Mouse (Mus musculus) spleen, postnatal 14 days (tissue): Measurements from ENCODE around the gene Pik3r2.

ENCODE experiments used
- DNase-seq, 2 experiments: peaks; one replicate each; pipeline ENCODE4 v3.0.0; 2021 to 2022; ENCODE audit warnings: low spot score in 2 of 2

Pik3r2 gene

GRCm38 (mm10) chr8:70773410-70773809 lies 3.1 kb downstream of the Pik3r2 start:
- DNase-seq, result no peak

DNA sequence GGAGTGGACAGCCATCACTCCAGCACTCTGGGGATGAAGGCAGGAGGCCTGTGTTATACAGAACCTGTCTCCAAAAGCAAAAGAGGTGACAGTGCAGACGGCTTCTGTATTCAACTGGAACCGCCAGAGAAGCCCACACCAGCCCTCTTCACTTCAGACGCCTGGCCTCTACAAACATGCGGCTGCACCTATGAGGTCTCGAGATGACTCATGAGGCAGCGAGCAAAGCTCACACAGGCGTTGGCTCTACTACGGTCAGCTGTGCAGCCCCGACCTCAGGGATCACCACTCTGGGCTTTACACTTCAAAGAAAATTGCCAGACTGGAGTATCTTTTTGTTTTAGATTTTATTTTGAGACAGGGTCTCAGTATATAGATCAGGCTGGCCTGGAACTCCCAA lies 3.6 kb downstream of the Pik3r2 start:
- DNase-seq, result no peak

GRCm38 (mm10) chr8:70772075-70772474 lies 4.4 kb downstream of the Pik3r2 start:
- no peak for DNase-seq

DNA sequence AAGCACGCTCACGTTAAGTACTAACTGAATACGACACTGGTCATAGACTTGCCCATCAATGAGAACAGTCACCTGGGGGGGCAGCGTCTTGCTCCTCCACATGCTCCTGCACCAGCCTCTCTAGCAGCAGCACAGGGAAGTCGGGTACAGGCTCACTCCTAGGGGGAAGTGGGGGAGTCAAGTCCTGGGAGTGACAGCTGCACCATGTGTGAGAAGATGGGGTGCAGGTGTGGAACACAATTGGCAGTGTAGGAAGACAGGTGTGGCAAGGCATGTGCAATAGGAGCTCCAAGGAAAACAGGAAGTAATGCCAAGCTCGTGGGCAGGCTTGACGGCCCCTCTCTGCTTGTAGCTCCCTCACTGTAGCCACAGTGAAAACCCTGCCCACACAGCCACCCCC lies 5.3 kb downstream of the Pik3r2 start:
- no peak for DNase-seq

DNA sequence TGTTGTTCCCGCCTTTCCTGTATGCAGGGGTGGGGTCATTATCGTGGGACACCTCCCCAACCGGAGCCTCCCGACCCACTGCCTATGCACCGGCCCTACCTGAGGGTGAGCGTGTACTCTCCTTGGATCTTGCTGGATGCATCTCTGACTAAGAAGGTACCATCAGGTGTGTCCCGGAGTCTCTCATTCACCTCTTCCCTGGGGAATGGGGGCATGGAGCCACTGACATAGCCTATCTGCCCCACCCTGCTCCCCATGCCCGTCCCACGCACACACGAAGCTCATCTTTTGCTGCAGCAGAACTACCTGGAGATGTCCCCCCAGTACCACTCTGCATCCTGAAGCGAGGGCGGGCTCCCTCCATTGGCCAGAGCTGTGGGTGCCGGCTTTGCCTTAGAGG lies 5.8 kb downstream of the Pik3r2 start:
- DNase-seq, result no peak

- DNase-seq, result no peak
These were observed 6.7 kb downstream of the Pik3r2 start for GRCm38 (mm10) chr8:70769858-70770257.

DNA sequence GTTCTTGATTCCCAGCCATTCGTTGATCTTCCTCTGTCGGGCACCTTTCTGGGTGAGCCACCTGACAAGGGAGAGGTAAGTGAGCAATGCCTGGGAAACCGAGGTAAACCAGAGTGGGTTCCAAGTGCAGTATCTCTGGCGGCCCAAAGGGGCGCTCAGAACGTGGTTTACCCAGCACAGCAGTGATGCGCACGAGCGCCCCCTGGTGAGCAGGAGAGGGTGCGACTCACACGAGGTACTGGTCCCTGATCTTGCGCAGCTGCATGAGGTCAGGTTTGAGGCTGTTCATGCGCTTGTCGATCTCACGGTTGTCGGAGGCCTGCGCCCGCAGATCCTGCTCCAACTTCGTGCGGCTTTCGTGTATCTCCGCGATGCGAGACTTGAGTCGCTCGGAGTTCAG lies 7.2 kb downstream of the Pik3r2 start:
- peak; percentile 95 to 99 for DNase-seq

GRCm38 (mm10) chr8:70768956-70769355 lies 7.6 kb downstream of the Pik3r2 start:
- no peak for DNase-seq

DNA sequence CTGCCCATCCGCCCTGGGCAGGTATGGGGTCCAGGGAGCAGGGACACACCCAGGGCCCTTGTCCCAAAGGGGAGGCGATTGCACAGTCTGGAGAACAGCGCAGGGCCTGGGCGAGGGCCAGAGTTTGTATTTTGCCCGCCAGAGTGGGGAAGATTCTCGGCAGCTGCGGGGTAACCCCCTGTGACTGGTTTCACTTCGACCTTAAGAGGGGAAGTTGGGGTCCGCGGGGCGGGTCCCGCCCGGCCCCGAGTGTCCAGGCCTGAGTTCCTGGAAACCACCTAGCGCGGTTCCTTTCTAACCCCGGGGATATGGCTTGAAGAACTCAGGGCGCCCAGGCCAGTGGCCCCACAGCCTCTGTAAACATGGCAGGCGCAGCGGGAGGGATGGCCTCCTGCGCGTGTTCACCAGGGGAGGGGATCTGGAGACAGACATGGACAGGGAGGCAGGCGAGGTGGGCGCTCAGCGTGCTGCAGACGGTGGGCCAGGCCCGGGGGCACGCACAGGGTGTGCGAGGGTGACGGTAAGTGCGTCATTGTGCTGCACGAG lies 8.2 kb downstream of the Pik3r2 start:
- DNase-seq, result peak; percentile 51 to 67

DNA sequence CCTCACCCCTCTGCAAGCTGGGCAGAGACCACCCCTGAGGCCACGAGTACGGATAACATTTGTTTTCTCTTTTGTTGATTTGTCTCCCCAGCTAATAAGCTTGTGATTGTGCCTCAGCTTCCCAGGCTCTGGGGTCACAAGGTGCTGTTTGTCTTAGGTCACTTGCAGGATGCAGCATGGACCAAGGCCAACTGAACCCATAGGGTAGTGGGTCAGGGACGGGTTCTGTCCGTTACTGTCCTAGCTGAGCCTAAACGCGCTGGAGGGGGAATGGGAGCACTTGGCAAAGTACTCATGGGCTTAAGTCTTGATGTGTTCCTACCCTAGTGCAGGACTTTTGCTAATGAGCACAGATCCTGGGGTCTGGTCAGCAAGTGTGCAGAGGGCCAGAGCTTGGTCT lies 9.0 kb downstream of the Pik3r2 start:
- DNase-seq, result no peak

GRCm38 (mm10) chr8:70766571-70767440 lies 9.7 kb downstream of the Pik3r2 start:
- peak; percentile 55 to 65 for DNase-seq

DNA sequence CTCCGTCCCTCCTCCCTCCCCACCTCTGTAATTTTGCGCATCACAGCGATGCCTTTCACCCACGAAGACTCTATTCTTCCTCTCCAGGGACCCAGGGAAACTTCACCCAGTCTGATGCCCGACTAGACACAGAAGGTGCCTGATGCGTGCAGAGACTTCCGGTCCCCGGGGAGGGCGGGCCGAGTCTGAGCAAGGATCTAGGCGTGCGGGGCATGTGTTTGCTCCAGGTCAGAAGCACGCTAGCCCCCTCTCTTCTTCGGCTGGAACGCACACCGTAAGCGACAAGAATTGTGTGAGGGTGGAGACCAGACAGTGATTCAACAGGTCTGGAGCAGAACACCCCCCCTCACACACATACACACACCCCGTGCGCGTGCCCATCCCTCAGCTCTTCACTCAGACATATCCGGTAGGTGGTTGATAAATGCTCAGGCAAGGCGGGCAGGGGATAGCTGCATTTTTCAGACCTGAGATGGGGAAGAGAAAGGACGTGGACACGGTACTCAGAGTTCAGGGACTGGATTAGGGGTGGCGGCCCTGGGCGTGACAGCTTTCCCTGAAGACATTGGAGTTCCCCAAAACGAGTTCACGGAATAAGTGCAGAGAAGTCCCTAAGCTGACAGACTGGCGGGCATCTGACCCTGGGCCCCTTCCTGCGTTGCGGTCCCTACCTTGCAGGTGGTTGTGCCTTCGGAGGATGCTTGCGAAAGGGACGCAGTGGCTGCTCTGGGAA lies 10.5 kb downstream of the Pik3r2 start:
- DNase-seq, result peak; percentile 54 to 73

- DNase-seq, result no peak
These were observed 11.2 kb downstream of the Pik3r2 start for GRCm38 (mm10) chr8:70765329-70765728.

- no peak for DNase-seq
These were observed 11.8 kb downstream of the Pik3r2 start for GRCm38 (mm10) chr8:70764676-70765075.

DNA sequence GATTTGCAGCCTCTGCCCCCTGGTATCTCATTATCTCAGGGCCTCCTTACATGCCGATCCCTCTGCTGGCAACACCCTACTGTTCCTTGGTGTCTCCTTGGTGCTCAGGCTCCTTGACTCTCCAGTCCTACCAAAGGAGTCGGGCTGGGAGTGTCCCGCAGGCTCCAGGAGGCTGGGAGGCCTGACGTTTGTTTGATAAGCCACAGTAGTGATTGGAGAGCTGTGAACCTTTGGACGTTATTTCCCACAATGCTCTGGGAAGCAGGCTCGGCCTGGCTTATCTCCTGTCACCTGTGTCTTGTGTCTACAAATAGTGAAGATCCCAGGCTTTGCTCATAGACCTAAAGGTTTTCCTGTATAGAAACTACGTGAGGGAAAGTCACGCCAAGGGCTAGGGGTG lies 12.5 kb downstream of the Pik3r2 start:
- no peak for DNase-seq

DNA sequence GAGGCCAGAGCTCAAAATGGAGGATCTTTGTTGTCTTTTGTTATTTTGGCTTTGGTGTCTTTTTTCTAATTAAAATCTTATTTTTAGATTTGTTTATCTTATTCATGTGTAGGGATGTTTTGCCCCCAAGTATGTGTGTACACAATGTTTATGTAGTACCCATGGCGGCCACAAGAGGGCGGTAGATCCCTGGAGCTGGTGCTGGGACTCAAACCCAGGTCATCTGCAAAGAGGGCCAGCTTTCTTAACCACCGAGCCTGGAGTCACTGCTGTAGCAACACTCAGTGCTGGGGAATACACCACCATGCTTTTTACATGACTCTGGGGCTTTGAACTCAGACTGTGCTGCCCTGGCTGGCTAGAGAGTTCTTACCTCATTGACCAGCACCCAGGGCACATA lies 13.2 kb downstream of the Pik3r2 start:
- DNase-seq, result peak; percentile 64 to 84

GRCm38 (mm10) chr8:70762118-70762517 lies 14.4 kb downstream of the Pik3r2 start:
- DNase-seq, result no peak

GRCm38 (mm10) chr8:70760775-70761406 lies 15.6 kb downstream of the Pik3r2 start, which contains the start of gene Mpv17l2:
Gene Mpv17l2, minus strand, starts transcription at chr8:70760946.
- peak; percentile 90 to 91 for DNase-seq

DNA sequence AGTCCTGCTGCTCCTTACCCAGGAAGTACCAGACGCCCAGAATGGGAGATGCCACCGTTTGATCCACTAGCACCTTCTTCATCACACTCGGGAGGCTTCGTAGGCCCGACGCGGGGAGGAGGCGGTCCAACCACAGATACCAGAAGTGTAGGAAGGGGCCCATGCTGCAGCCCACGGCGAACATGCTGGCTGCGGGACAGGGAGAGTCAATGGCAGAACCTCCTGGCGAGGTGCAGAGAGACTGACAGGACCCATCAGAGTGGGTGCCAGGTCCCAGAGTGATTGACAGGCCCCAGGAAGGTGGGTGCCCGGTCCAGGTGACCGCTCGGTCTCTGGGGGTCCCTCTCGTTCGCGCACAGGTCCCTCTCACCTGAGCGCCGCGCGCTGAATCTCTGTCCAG lies 16.2 kb downstream of the Pik3r2 start:
- DNase-seq, result no peak

GRCm38 (mm10) chr8:70758616-70759561 lies 17.6 kb downstream of the Pik3r2 start:
- no peak for DNase-seq

DNA sequence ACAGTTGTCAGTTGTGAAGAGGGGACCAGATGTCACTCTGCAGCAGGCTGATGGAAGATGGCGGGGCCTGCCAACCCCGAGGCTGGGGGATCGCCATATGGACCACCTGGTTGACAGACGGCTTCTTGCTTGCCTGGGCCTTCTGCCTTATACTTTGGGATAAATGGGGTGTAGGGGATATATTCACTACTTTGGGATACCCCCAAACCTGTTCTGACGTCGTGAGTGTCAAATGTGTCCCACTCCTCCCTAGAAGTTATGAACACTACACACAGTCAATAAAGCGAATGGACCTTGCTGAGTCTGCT lies 18.3 kb downstream of the Pik3r2 start:
- no peak for DNase-seq
